Mouse (Mus musculus): ENCODE measurements at regions not wholly inside any gene's neighbourhood (a gene's known extent, or its start where the extent isn't known, plus 50 kb on each side); places are given as distances from the start of the nearest gene placed in this dataset.

DNA sequence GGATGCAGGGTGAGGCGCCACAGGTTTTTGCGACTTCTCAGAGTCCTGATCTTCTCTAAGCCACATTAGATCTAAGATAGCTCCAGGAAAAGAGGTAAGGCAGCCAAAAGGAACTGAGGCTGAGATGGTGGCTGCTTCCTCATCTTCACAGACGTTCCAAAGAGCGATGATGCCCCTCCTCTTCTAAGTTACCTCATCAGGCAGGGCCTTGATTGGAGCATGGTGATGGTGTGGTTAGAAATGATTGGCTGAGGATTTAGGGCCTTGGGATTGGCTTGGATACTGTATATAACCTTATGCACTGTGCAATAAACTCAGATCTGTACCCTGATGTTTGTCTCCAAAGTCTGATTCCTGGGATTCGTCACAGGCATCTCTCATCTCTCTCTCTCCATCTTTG is 2177.9 kb downstream of the 4930444P10Rik start:
- TF ChIP-seq POLR2A (IDR thresholded peaks at IDR 0.05; ENCODE audit: insufficient read length, low read depth) (no peak), MAX (IDR thresholded peaks at IDR 0.05; ENCODE audit: low read depth) (no peak), USF1 (IDR thresholded peaks at IDR 0.05; ENCODE audit: low read depth) (no peak), POLR2AphosphoS2 (IDR thresholded peaks at IDR 0.05; ENCODE audit: insufficient read length, low read depth) (no peak), TCF12 (IDR thresholded peaks at IDR 0.05; ENCODE audit: insufficient read depth, poor library complexity, severe bottlenecking) (no peak), TCF3 (IDR thresholded peaks at IDR 0.05; ENCODE audit: insufficient read length, low read depth) (no peak), E2F4 (IDR thresholded peaks at IDR 0.05; ENCODE audit: insufficient read depth) (no peak), CEBPB (IDR thresholded peaks at IDR 0.05; ENCODE audit: insufficient read depth, poor library complexity, severe bottlenecking) (no peak), MYOD1 (IDR thresholded peaks at IDR 0.05; ENCODE audit: control insufficient read depth in 1 of 3, insufficient read length in 2 of 3, low read depth in 2 of 3) (no peak), MYOG (IDR thresholded peaks at IDR 0.05; ENCODE audit: control insufficient read depth in 1 of 3, insufficient read depth in 1 of 3, insufficient read length in 2 of 3, low read depth in 2 of 3) (no peak)
